Mouse (Mus musculus) E14TG2a.4 (cell line): ENCODE results near the gene Cwh43.

Source experiments
- H3K27me3 ChIP-seq: 2 replicates; pipeline ENCODE4 v1.6.1; 2014; ENCODE audit warnings: low read length, control low read depth; ENCODE audit not compliant: insufficient read depth
- H3K36me3 ChIP-seq: 2 replicates; pipeline ENCODE4 v1.6.1; 2014; ENCODE audit warnings: low read length, control low read depth; ENCODE audit not compliant: insufficient read depth
- H3K4me1 ChIP-seq: replicated peaks from 2 replicates; pipeline ENCODE4 v1.6.1; 2014; ENCODE audit warnings: low read depth, low read length, control low read depth
- H3K4me3 ChIP-seq: replicated peaks from 2 replicates; pipeline ENCODE4 v1.5.1; 2014; ENCODE audit warnings: mild to moderate bottlenecking, low read length
- H3K9me3 ChIP-seq: 2 replicates; pipeline ENCODE4 v1.6.1; 2014; ENCODE audit warnings: low read length, control low read depth
- CTCF ChIP-seq: conservative IDR thresholded peaks from 2 replicates; pipeline ENCODE4 v1.5.1; 2014; ENCODE audit warnings: low read length
- NANOG ChIP-seq: IDR thresholded peaks from 2 replicates; pipeline ENCODE4 v1.6.1; 2014; ENCODE audit warnings: borderline replicate concordance, low read length, mixed read lengths
- POU5F1 ChIP-seq: IDR thresholded peaks from 2 replicates; pipeline ENCODE4 v1.6.1; 2014; ENCODE audit warnings: low read length, borderline replicate concordance

Gene Cwh43

GRCm38 (mm10) chr5:73491074-73491836 lies 85.4 kb downstream of the Cwh43 start:
- H3K9me3 ChIP-seq: no peaks in the 10 kb centered on the region
- H3K4me1 ChIP-seq: peaks cover 21% of the 10 kb centered on the region
- no peaks in the 10 kb centered on the region for H3K36me3 ChIP-seq
- TF ChIP-seq CTCF (no peak), NANOG (no peak), POU5F1 (no peak)
- no peaks in the 10 kb centered on the region for H3K27me3 ChIP-seq
- peak overlapping the region; percentile 94 for H3K4me3 ChIP-seq

- peak overlapping the region; percentile 94 for H3K4me3 ChIP-seq
- no peaks in the 10 kb centered on the region for H3K9me3 ChIP-seq
- no peak for TF ChIP-seq POU5F1
- TF ChIP-seq NANOG: no peak
- TF ChIP-seq CTCF: no peak
- no peaks in the 10 kb centered on the region for H3K27me3 ChIP-seq
- H3K36me3 ChIP-seq: no peaks in the 10 kb centered on the region
- H3K4me1 ChIP-seq: peaks cover 26% of the 10 kb centered on the region
These were observed 86.2 kb downstream of the Cwh43 start for GRCm38 (mm10) chr5:73491837-73492720.

- Histone ChIP-seq H3K9me3 (no peaks in the 10 kb centered on the region), H3K4me3 (no peak overlapping the region), H3K4me1 (peaks cover 67% of the 10 kb centered on the region), H3K36me3 (no peaks in the 10 kb centered on the region), H3K27me3 (no peaks in the 10 kb centered on the region)
- TF ChIP-seq POU5F1 (no peak), CTCF (no peak), NANOG (no peak)
These were observed 91.5 kb downstream of the Cwh43 start for GRCm38 (mm10) chr5:73497401-73497800.

- no peaks in the 10 kb centered on the region for H3K36me3 ChIP-seq
- TF ChIP-seq CTCF (no peak), POU5F1 (no peak), NANOG (no peak)
- H3K27me3 ChIP-seq: no peaks in the 10 kb centered on the region
- H3K4me3 ChIP-seq: no peak overlapping the region
- H3K4me1 ChIP-seq: peaks cover 71% of the 10 kb centered on the region
- H3K9me3 ChIP-seq: no peaks in the 10 kb centered on the region
These were observed 92.7 kb downstream of the Cwh43 start for GRCm38 (mm10) chr5:73498559-73498958.

GRCm38 (mm10) chr5:73500867-73501440 lies 95.1 kb downstream of the Cwh43 start:
- TF ChIP-seq CTCF (no peak), NANOG (no peak), POU5F1 (no peak)
- Histone ChIP-seq H3K4me1 (peaks cover 81% of the 10 kb centered on the region), H3K27me3 (no peaks in the 10 kb centered on the region), H3K9me3 (no peaks in the 10 kb centered on the region), H3K36me3 (peaks cover 3% of the 10 kb centered on the region; the same call in 1 of the 2 replicates), H3K4me3 (no peak overlapping the region)

- Histone ChIP-seq H3K27me3 (no peaks in the 10 kb centered on the region), H3K4me1 (peaks cover 80% of the 10 kb centered on the region), H3K36me3 (peaks cover 5% of the 10 kb centered on the region; the same call in 1 of the 2 replicates), H3K4me3 (peak overlapping the region; percentile 60), H3K9me3 (no peaks in the 10 kb centered on the region)
- TF ChIP-seq NANOG: no peak
- TF ChIP-seq CTCF: no peak
- no peak for TF ChIP-seq POU5F1
These were observed 96.5 kb downstream of the Cwh43 start for GRCm38 (mm10) chr5:73502422-73502821.
